Mouse (Mus musculus) small intestine, adult 2 months (tissue): ENCODE data around the gene Gm38431.
A peak's percentile ranks its signal among the peaks of the same experiment; 100 is the strongest.

Experiments used
- CTCF ChIP-seq: fragments of 200-500 bp; IDR thresholded peaks from 2 replicates; pipeline ENCODE4 v1.5.1; 2012; ENCODE audit warnings: low read depth, mild to moderate bottlenecking, control low read depth, inconsistent platforms, low read length, moderate library complexity, mixed read lengths; ENCODE audit not compliant: insufficient replicate concordance, insufficient read length; ENCODE audit errors: extremely low read depth
- POLR2A ChIP-seq: fragments of 200-500 bp; IDR thresholded peaks from 2 replicates; pipeline ENCODE4 v1.6.1; 2012; ENCODE audit warnings: low read depth, mild to moderate bottlenecking, control low read depth, inconsistent platforms, low read length, moderate library complexity

- peak; percentile 81; the same call in 1 of the 2 replicates for TF ChIP-seq POLR2A
- TF ChIP-seq CTCF = no peak
Measured at GRCm38 (mm10) chr9:21131059-21131956, 39.5 kb upstream of the Gm38431 start, which contains the start of gene Tyk2.
